Mouse (Mus musculus) hindbrain, embryonic 13.5 days (tissue): Measurements from ENCODE around the gene Lrmda. TPM values are rescaled to one million over a fixed set of nuclear protein-coding genes. Genes with fewer than 3 reads are reported as not detected.

Experiments used
- ATAC-seq: fragments of 200-750 bp; cut with Nextera tagmentation; 2 replicates; pipeline ENCODE4 v1.8.0; 2017; ENCODE audit warnings: moderate TSS enrichment; ENCODE audit not compliant: low FRiP score
- H3K27ac ChIP-seq: fragments of 300-500 bp; sonication (generic); 2 replicates; pipeline ENCODE4 v1.5.1; 2015; ENCODE audit warnings: inconsistent platforms, mild to moderate bottlenecking, moderate library complexity
- H3K27me3 ChIP-seq: fragments of 300-500 bp; sonication (generic); 2 replicates; pipeline ENCODE4 v1.6.1; 2015; ENCODE audit warnings: mild to moderate bottlenecking, inconsistent platforms
- H3K36me3 ChIP-seq: fragments of 300-500 bp; sonication (generic); 2 replicates; pipeline ENCODE4 v1.6.1; 2015; ENCODE audit warnings: mild to moderate bottlenecking, inconsistent platforms
- H3K4me1 ChIP-seq: fragments of 300-500 bp; sonication (generic); replicated peaks from 2 replicates; pipeline ENCODE4 v1.6.1; 2015; ENCODE audit warnings: inconsistent platforms
- H3K4me2 ChIP-seq: fragments of 300-500 bp; sonication (generic); 2 replicates; pipeline ENCODE4 v1.6.1; 2015; ENCODE audit warnings: inconsistent platforms, mild to moderate bottlenecking, moderate library complexity
- H3K4me3 ChIP-seq: fragments of 300-500 bp; sonication (generic); 2 replicates; pipeline ENCODE4 v1.5.1; 2015; ENCODE audit warnings: mild to moderate bottlenecking, inconsistent platforms
- H3K9ac ChIP-seq: fragments of 300-500 bp; sonication (generic); 2 replicates; pipeline ENCODE4 v1.6.1; 2015; ENCODE audit warnings: mild to moderate bottlenecking, inconsistent platforms
- H3K9me3 ChIP-seq: fragments of 300-500 bp; sonication (generic); 2 replicates; pipeline ENCODE4 v1.6.1; 2016; ENCODE audit warnings: inconsistent platforms
- WGBS: fragments of 180-500 bp; shearing (Covaris S2); methylation state at CpG from one replicate; pipeline ENCODE4 v1.1.7; 2015; 5-methylcytosine and 5-hydroxymethylcytosine counted together
- polyA plus RNA-seq: library from polyadenylated mRNA; unstranded; fragments of >200 nt; fragmentation: Nextera tagmentation; extraction: Ambion mirVana; gene quantifications from 2 replicates; pipeline ENCODE4 v1.2.1, GENCODE M21; 2015

Lrmda gene
- polyA plus RNA-seq, 1 experiment from 2014 or later, result 0.16 TPM

DNA sequence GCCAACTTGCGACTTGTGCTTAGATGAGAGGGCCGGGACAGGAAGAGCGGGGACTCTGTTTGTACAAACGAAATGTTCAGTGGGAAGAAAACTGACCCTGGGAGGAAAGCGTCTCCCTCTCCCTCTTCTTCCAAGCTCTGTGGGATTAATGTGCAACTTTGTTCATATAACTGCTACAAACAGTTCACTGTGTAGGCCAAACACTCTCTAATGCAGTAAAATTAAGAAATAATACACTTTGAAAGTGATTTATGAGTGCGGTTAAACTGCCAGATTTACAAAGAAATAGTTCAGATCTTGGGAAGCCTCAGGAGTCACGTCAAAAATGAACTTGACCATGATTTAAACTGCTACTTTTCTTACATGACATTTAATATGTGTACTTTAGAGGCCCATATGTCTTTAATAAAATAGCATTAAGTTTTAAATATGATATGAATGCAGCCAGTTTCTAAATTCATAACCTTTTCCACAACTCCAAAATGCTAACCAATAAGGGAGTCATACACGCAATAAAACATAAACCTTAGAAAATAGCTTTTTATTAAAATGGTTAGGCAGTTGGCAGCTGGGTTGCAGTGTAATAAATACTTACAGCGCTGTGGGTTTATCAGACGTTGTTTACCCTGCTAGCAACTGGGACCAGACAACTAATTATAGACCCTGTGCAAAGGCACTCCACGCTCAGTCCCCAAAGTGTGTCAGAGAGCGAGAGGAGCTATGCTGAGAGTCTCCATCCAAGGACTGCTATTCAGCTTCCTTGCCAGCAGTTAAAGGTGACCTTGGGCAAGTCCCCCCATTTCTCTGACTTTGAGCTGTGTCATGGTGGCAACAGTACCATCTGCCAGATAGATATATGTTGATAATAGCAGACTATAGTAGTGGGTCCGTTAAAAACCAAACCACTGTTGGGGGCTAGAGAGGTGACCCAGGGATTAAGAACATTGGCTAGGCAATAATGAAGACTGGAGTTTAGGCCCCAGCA, 590.0 kb downstream of the Lrmda start:
- 0 out of 2 replicates have a peak, but pooled peaks cover under 1% of the 10 kb centered on the region for H3K27me3 ChIP-seq
- no peak overlapping the region for H3K4me3 ChIP-seq
- no peak overlapping the region for H3K9ac ChIP-seq
- no peaks in the 10 kb centered on the region for H3K4me1 ChIP-seq
- WGBS, result 81% methylated on average over 13 of the region's 13 CpGs
- H3K27ac ChIP-seq, result no peak overlapping the region
- no peak for ATAC-seq
- H3K4me2 ChIP-seq, result no peak overlapping the region
- H3K9me3 ChIP-seq, result no peaks in the 10 kb centered on the region
- no peaks in the 10 kb centered on the region for H3K36me3 ChIP-seq

DNA sequence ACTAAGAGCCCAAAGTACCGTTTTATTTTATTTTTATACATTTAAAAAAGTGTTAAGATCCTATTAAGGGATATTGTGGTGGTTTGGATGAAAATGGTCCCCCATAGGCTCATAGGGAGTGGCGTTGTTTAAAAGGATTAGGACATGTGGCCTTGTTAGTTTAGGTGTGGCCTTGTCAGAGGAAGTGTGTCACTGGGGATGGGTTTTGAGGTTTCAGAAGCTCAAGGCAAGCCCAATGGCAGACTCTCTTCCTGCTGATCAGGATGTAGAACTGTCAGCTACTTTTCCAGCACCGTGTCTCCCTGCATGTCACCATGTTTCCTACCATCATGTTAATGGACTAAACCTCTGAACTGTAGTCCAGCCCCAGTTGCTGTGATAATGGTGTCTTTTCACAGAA, 591.5 kb downstream of the Lrmda start:
- Histone ChIP-seq H3K9me3 (no peaks in the 10 kb centered on the region), H3K27me3 (no peaks in the 10 kb centered on the region), H3K4me3 (no peak overlapping the region), H3K4me2 (no peak overlapping the region), H3K36me3 (no peaks in the 10 kb centered on the region), H3K4me1 (no peaks in the 10 kb centered on the region), H3K27ac (no peak overlapping the region), H3K9ac (no peak overlapping the region)
- ATAC-seq, result no peak
- WGBS, result 90% methylated on average over 3 of the region's 3 CpGs

DNA sequence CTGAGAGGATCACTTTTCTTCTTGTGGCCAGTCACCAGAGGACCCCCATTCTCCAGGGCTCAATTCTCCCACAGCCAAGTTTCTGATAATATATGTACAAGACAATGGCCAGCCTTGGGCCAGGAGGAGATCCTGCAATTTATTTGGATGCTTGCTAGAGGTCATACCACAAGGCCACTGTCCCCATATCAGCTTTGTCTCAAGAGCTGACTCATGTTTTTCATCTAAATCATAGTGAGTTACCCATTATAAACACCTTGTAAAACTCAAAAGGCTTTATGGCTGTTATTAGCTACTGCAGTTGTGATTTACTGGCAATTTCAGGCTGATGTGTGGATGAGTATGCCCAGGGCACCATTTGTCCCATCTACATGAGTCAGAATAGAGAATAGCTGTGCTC, 600.7 kb downstream of the Lrmda start:
- Histone ChIP-seq H3K4me1 (no peaks in the 10 kb centered on the region), H3K4me2 (no peak overlapping the region), H3K27ac (no peak overlapping the region), H3K27me3 (no peaks in the 10 kb centered on the region), H3K4me3 (no peak overlapping the region), H3K36me3 (no peaks in the 10 kb centered on the region), H3K9me3 (no peaks in the 10 kb centered on the region), H3K9ac (no peak overlapping the region)
- no peak for ATAC-seq

DNA sequence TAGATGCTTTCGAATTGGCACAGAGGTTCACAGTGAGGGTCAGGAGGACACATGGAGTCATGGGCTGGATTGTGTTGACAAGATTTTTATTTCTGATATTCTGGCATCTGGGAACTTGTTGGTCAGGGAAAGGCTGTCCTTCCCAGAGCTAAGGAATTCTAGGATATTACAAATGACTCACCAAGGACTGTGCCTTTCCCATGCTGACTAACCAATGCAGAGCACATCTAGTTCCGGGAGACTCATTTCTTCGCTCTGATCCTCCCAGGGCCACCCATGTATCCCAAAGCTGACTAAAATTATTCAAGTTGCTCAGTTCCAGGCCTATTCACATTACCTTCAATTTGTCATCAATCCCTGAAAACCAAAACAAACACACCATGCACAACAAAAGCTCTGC, 602.4 kb downstream of the Lrmda start:
- 97% methylated on average over 3 of the region's 3 CpGs for WGBS
- Histone ChIP-seq H3K27ac (no peak overlapping the region), H3K9ac (no peak overlapping the region), H3K4me1 (no peaks in the 10 kb centered on the region), H3K36me3 (no peaks in the 10 kb centered on the region), H3K9me3 (no peaks in the 10 kb centered on the region), H3K4me3 (no peak overlapping the region), H3K4me2 (no peak overlapping the region), H3K27me3 (no peaks in the 10 kb centered on the region)
- no peak for ATAC-seq

DNA sequence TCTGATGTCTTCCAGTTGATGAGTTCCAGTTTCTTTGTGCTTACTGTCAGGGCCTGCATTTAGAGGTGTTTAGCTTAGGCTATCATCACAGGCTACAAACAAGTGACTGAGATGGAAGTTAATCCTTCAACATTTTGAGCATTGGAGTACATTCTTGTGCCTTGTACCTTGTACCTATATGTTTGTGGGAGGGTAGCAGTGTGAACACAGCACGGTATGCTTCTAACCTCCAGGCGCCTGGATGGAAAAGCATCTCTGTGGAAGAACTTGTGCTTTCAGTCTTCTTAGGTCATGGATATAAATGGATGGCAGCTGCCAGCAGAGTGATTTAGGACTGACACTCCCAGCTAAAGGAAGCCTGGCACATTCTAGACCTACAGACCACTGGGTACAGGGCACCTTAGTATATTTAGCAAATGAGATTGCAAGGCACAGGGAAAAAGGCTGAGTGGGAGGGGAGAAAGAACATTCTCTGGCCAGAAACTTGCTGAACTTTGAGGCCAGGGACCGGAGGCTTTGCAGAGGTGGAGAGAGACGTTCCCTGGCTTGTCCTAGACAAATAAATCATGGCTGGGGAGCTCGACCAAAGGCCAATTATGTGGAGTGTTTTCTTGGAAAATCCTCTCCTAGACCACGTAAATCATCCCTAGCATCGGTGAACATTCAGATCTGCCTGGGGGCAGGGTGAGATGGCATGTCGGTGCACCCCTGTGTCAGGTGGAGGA, 607.8 kb downstream of the Lrmda start:
- Histone ChIP-seq H3K36me3 (no peaks in the 10 kb centered on the region), H3K4me1 (no peaks in the 10 kb centered on the region), H3K27ac (no peak overlapping the region), H3K9ac (no peak overlapping the region), H3K27me3 (no peaks in the 10 kb centered on the region), H3K9me3 (no peaks in the 10 kb centered on the region), H3K4me2 (no peak overlapping the region), H3K4me3 (no peak overlapping the region)
- no peak for ATAC-seq
- 73% methylated on average over 8 of the region's 8 CpGs for WGBS

DNA sequence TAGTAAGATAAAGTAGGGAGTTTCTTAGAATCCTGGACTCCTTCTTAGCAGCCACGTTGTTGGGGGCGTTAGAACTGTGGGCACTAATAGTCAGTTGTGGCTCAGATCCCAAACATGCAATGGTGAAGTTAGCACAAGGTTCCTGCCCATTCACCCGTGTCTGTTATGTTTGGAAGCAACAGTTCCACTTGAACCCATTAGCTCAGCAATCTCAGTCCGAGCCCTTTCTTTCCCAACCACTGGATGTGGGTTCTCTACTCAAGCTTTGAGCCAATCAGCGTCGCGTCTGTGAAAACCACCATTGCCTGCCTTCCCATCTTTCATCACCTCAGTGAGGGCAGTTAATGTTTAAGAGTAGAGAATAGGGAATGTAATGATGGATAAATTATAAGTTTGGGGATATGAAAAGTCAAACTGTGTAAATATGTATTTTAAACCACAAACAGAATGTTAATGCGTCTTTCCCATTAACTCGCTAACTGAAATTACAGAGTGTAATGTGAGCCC, 610.9 kb downstream of the Lrmda start:
- Histone ChIP-seq H3K27ac (no peak overlapping the region), H3K27me3 (no peaks in the 10 kb centered on the region), H3K4me2 (no peak overlapping the region), H3K4me1 (no peaks in the 10 kb centered on the region), H3K36me3 (no peaks in the 10 kb centered on the region), H3K9me3 (no peaks in the 10 kb centered on the region), H3K4me3 (no peak overlapping the region), H3K9ac (no peak overlapping the region)
- 90% methylated on average over 9 of the region's 9 CpGs for WGBS
- no peak for ATAC-seq

DNA sequence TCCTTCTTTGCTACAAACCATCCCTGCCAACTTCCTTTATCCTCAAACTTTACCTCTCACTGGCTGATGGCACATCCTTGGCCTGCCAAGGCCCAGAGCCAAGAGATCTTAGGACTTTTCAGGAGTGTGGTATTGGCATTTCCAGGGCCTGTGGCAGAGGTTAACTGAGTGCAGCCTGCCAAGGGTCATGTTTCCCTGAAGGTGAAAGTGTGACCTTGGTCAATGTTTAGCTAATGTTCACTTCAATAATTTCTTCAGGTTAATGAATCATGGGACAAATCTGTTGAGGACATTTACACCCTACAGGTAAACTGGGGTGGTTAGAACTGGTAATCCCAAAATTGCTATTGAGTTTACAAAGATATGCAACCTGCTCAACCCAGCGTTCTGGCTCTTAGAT, 614.1 kb downstream of the Lrmda start:
- Histone ChIP-seq H3K4me1 (no peaks in the 10 kb centered on the region), H3K27ac (no peak overlapping the region), H3K9me3 (no peaks in the 10 kb centered on the region), H3K27me3 (no peaks in the 10 kb centered on the region), H3K9ac (no peak overlapping the region), H3K4me3 (no peak overlapping the region), H3K36me3 (no peaks in the 10 kb centered on the region), H3K4me2 (no peak overlapping the region)
- ATAC-seq, result no peak
- WGBS, result 83% methylated on average over 1 of the region's 1 CpGs

DNA sequence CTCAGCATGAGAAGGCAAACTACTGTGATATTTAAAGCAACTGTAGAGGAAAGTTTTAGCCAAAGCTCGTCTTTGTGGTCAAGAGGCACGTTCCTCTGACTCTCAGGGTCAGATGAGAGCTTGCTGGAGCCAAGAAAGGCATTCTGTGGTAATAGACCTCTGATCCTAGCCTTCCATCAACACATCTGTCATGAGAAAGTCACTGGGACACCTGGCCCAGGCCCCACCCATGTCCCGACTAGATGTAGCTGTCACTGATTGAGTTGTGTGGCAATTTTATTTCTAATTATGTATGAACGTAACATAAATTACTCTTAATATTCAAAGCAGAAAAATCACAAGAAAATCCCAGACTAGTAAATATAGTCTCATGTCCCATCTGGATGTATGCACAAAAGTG, 624.0 kb downstream of the Lrmda start:
- no peak for ATAC-seq

DNA sequence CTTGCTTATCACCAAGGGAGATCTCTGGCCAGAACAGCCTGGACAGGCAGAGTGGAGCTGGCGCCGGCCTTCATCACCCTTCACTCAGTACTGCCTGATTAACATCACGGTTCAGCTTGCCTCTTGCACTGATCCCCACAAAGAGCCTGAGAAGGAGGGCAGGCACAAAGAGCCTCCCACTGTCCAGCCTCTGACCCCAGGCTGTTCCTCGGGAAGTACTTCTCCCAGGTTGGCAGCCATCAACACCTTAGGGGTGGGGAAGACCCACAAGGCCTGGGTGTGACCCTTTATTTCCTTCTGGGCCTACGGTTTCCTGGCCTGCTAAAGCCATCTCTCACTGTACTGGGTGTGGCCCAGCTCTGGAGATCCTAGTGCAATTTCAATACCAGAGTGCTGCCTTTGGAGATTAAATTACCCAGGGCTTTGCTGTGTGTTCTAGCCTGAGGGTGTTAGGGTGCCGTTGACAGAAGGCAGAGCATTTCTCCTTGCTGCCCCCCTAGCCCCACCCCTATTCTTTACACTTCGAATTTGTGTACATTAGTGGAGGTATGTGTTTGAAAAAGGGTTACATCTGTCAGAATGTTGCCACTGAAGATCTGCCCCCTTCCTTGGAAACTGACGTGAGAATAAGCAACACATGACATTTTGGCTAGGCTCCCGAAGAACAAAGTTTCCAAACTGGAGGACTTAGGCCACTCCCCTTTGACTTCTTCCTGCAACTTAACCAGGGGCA, 628.5 kb downstream of the Lrmda start:
- H3K36me3 ChIP-seq, result no peaks in the 10 kb centered on the region
- H3K4me1 ChIP-seq, result peaks cover 23% of the 10 kb centered on the region
- no peak overlapping the region for H3K4me2 ChIP-seq
- 0 out of 2 replicates have a peak, but pooled peaks cover 6% of the 10 kb centered on the region for H3K27me3 ChIP-seq
- WGBS, result 58% methylated on average over 9 of the region's 9 CpGs
- no peak overlapping the region for H3K9ac ChIP-seq
- no peak for ATAC-seq
- no peak overlapping the region for H3K4me3 ChIP-seq
- H3K9me3 ChIP-seq, result no peaks in the 10 kb centered on the region
- H3K27ac ChIP-seq, result 0 out of 2 replicates have a peak overlapping the region, but pooled peaks have one; percentile 14

More for the DNA sequence above, 624.0 kb downstream of the Lrmda start:
- H3K27me3 ChIP-seq, result 0 out of 2 replicates have a peak, but pooled peaks cover 6% of the 10 kb centered on the region
- H3K4me3 ChIP-seq, result no peak overlapping the region
- no peak overlapping the region for H3K9ac ChIP-seq
- H3K36me3 ChIP-seq, result no peaks in the 10 kb centered on the region
- 0 out of 2 replicates have a peak, but pooled peaks cover 11% of the 10 kb centered on the region for H3K4me1 ChIP-seq
- no peaks in the 10 kb centered on the region for H3K9me3 ChIP-seq
- H3K4me2 ChIP-seq, result no peak overlapping the region
- no peak overlapping the region for H3K27ac ChIP-seq
- WGBS, result 83% methylated on average over 4 of the region's 4 CpGs

DNA sequence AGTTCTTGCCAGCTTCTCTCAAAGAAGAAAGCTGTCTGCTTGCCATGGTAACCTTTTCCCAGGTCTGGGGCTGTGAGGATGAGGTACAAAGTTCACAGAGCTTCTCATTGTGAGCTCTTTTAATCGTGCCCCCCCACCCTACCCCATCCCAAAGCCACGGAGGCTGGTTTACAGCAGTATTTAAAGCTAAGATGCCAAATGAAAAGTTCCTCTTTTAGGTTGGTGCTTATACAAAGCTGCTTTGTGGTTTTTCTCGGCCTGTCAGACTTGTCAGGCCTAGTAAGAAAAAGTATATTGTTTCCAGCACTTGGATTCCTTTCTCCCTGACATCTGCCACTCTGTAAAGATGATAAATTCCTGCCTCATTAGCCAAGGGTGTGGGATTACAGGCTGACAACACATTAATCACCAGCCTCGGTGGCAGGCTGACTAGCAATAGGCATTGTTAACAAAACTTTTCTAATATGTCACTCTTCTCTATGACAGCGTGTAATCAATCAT, 629.9 kb downstream of the Lrmda start:
- H3K27me3 ChIP-seq, result 0 out of 2 replicates have a peak, but pooled peaks cover 6% of the 10 kb centered on the region
- peak overlapping the region; percentile 26; the same call in 1 of the 2 replicates for H3K27ac ChIP-seq
- no peaks in the 10 kb centered on the region for H3K36me3 ChIP-seq
- H3K4me2 ChIP-seq, result no peak overlapping the region
- no peak overlapping the region for H3K9ac ChIP-seq
- no peaks in the 10 kb centered on the region for H3K9me3 ChIP-seq
- WGBS, result 20% methylated on average over 5 of the region's 5 CpGs
- peak; percentile 39; the same call in 1 of the 2 replicates for ATAC-seq
- peaks cover 23% of the 10 kb centered on the region for H3K4me1 ChIP-seq
- H3K4me3 ChIP-seq, result no peak overlapping the region

DNA sequence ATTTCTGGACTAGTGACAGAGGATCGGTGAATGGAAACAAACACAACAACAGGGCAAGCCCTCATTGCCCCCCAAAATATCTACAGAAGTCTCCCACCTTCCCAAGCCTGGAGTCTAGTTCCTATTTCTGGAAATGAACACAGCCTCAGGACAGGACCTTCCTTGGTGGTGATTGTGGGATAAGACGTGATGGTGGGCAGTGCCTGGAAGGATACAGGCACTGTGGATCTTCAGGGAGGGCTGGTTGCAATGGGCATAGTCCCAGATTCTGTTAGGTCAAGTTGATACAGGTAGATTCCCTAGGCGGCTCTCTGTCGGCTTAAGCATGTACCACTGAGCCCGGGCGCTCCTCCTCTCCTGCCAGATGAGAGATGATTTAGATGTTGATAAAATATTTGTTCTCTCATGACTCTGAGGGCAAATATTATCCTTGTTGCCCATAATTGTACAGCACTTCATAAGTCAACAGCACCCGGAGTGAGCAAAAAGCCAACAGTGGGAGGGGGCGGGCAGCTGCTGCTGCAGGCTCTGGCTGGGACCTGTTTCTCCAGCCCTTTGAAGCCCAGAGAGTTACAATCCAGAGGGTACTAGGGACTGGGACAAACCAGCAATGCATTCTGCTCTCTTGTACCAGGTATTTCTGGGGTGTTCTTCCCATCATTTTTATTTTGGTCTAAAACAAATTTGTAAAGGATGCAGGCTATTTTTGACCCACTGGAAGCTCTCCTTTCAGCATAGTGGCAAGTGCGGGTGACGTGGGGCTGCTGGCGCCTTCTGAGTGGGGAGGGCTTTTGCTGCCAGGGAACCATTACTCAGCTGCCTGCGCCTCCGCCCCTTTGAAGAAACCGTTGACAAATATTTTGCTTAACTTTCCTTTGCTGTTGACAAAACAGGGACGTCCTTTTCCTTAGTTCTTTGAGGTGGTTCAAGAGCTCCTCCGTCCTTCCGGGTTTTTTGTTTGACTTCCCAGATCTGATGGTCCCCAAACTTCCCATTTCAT, 630.8 kb downstream of the Lrmda start:
- H3K4me2 ChIP-seq, result no peak overlapping the region
- 0 out of 2 replicates have a peak, but pooled peaks cover 6% of the 10 kb centered on the region for H3K27me3 ChIP-seq
- H3K36me3 ChIP-seq, result no peaks in the 10 kb centered on the region
- H3K9me3 ChIP-seq, result no peaks in the 10 kb centered on the region
- H3K4me1 ChIP-seq, result peaks cover 23% of the 10 kb centered on the region
- ATAC-seq, result peak; percentile 3; the same call in 1 of the 2 replicates
- 63% methylated on average over 17 of the region's 17 CpGs for WGBS
- peak overlapping the region; percentile 14; the same call in 1 of the 2 replicates for H3K27ac ChIP-seq
- no peak overlapping the region for H3K4me3 ChIP-seq
- no peak overlapping the region for H3K9ac ChIP-seq
